Mouse (Mus musculus) liver, postnatal 0 days (tissue): ENCODE results near the gene Orc6.

Source experiments
- CTCF ChIP-seq: sonication (generic); IDR thresholded peaks from 2 replicates; pipeline ENCODE4 v1.5.1; 2016; ENCODE audit warnings: antibody characterized with exemption, low read depth
- EP300 ChIP-seq: IDR thresholded peaks from 2 replicates; pipeline ENCODE4 v1.6.1; 2016; ENCODE audit warnings: antibody characterized with exemption, low read depth, mild to moderate bottlenecking

- TF ChIP-seq CTCF (no peak), EP300 (no peak)
Observed at GRCm38 (mm10) chr8:85323084-85323483, 23.7 kb downstream of the Orc6 start.
